Mouse (Mus musculus): ENCODE data around the gene Hist1h2bn. TPM values are rescaled to one million over a fixed set of nuclear protein-coding genes. Genes with fewer than 3 reads are reported as not detected.

Gene Hist1h2bn
- total and polyA plus RNA-seq, 3 experiments = 5.6 to 1,714 TPM; not detected in 1

Other genes with a start within 250 kb of the Hist1h2bn start
- 3.2 and 3.9 TPM in 2 replicates for gene Zkscan8, start 223.0 kb upstream of the Hist1h2bn start, total RNA-seq (2012; rRNA removed)
- 1 to 10 TPM in 1 of 2 experiments, not detected in 1; 3.4 TPM for gene Zkscan8, start 223.0 kb upstream of the Hist1h2bn start, polyA plus RNA-seq (2012; ENCODE audit: insufficient read depth in 1 of 2, insufficient read length in 2 of 2, low read depth in 1 of 2, low replicate concordance in 2 of 2, missing spikeins in 1 of 2)
- not detected in 2 replicates for gene Olfr1366, start 211.3 kb upstream of the Hist1h2bn start, total RNA-seq (2012; rRNA removed)
- gene Olfr1366, start 211.3 kb upstream of the Hist1h2bn start, polyA plus RNA-seq (2012; ENCODE audit: insufficient read depth in 1 of 2, insufficient read length in 2 of 2, low read depth in 1 of 2, low replicate concordance in 2 of 2, missing spikeins in 1 of 2) = under 1 TPM in 1 of 2 experiments, not detected in 1; 0.04 TPM
- gene Olfr1535, start 194.2 kb upstream of the Hist1h2bn start, total RNA-seq (2012; rRNA removed) = not detected in 2 replicates
- gene Olfr1535, start 194.2 kb upstream of the Hist1h2bn start, polyA plus RNA-seq (2012; ENCODE audit: insufficient read depth in 1 of 2, insufficient read length in 2 of 2, low read depth in 1 of 2, low replicate concordance in 2 of 2, missing spikeins in 1 of 2) = not detected
- gene Olfr1364, start 172.4 kb upstream of the Hist1h2bn start, total RNA-seq (2012; rRNA removed) = not detected in 2 replicates
- not detected for gene Olfr1364, start 172.4 kb upstream of the Hist1h2bn start, polyA plus RNA-seq (2012; ENCODE audit: insufficient read depth in 1 of 2, insufficient read length in 2 of 2, low read depth in 1 of 2, low replicate concordance in 2 of 2, missing spikeins in 1 of 2)
- not detected in 2 replicates for gene Olfr1362, start 140.1 kb upstream of the Hist1h2bn start, total RNA-seq (2012; rRNA removed)
- gene Olfr1362, start 140.1 kb upstream of the Hist1h2bn start, polyA plus RNA-seq (2012; ENCODE audit: insufficient read depth in 1 of 2, insufficient read length in 2 of 2, low read depth in 1 of 2, low replicate concordance in 2 of 2, missing spikeins in 1 of 2) = not detected
- 0.10 and 0.12 TPM in 2 replicates for gene Olfr11, start 111.6 kb upstream of the Hist1h2bn start, total RNA-seq (2012; rRNA removed)
- gene Olfr11, start 111.6 kb upstream of the Hist1h2bn start, polyA plus RNA-seq (2012; ENCODE audit: insufficient read depth in 1 of 2, insufficient read length in 2 of 2, low read depth in 1 of 2, low replicate concordance in 2 of 2, missing spikeins in 1 of 2) = under 1 TPM in 1 of 2 experiments, not detected in 1; 0.19 TPM
- not detected in 2 replicates for gene Olfr1361, start 90.7 kb upstream of the Hist1h2bn start, total RNA-seq (2012; rRNA removed)
- not detected for gene Olfr1361, start 90.7 kb upstream of the Hist1h2bn start, polyA plus RNA-seq (2012; ENCODE audit: insufficient read depth in 1 of 2, insufficient read length in 2 of 2, low read depth in 1 of 2, low replicate concordance in 2 of 2, missing spikeins in 1 of 2)
- gene Olfr1360, start 76.7 kb upstream of the Hist1h2bn start, total RNA-seq (2012; rRNA removed) = not detected in 2 replicates
- gene Olfr1360, start 76.7 kb upstream of the Hist1h2bn start, polyA plus RNA-seq (2012; ENCODE audit: insufficient read depth in 1 of 2, insufficient read length in 2 of 2, low read depth in 1 of 2, low replicate concordance in 2 of 2, missing spikeins in 1 of 2) = not detected
- not detected in 2 replicates for gene Olfr1359, start 56.0 kb upstream of the Hist1h2bn start, total RNA-seq (2012; rRNA removed)
- gene Olfr1359, start 56.0 kb upstream of the Hist1h2bn start, polyA plus RNA-seq (2012; ENCODE audit: insufficient read depth in 1 of 2, insufficient read length in 2 of 2, low read depth in 1 of 2, low replicate concordance in 2 of 2, missing spikeins in 1 of 2) = not detected
- gene Hist1h2bl, start 38.0 kb upstream of the Hist1h2bn start, total RNA-seq (2012; rRNA removed) = 2,215 and 3,073 TPM in 2 replicates
- gene Hist1h2bl, start 38.0 kb upstream of the Hist1h2bn start, polyA plus RNA-seq (2012; ENCODE audit: insufficient read depth in 1 of 2, insufficient read length in 2 of 2, low read depth in 1 of 2, low replicate concordance in 2 of 2, missing spikeins in 1 of 2) = 1 to 10 TPM in 1 of 2 experiments, not detected in 1; 6.7 TPM
- gene Hist1h2ai, start 37.7 kb upstream of the Hist1h2bn start, total RNA-seq (2012; rRNA removed) = 1,435 and 1,802 TPM in 2 replicates
- gene Hist1h2ai, start 37.7 kb upstream of the Hist1h2bn start, polyA plus RNA-seq (2012; ENCODE audit: insufficient read depth in 1 of 2, insufficient read length in 2 of 2, low read depth in 1 of 2, low replicate concordance in 2 of 2, missing spikeins in 1 of 2) = 1 to 10 TPM in 1 of 2 experiments, not detected in 1; 8.2 TPM
- gene Hist1h3h, start 36.5 kb upstream of the Hist1h2bn start, total RNA-seq (2012; rRNA removed) = 3,336 and 3,710 TPM in 2 replicates
- 10 to 100 TPM in 1 of 2 experiments, not detected in 1; 18.4 TPM for gene Hist1h3h, start 36.5 kb upstream of the Hist1h2bn start, polyA plus RNA-seq (2012; ENCODE audit: insufficient read depth in 1 of 2, insufficient read length in 2 of 2, low read depth in 1 of 2, low replicate concordance in 2 of 2, missing spikeins in 1 of 2)
- 1,196 and 2,041 TPM in 2 replicates for gene Hist1h2bm, start 32.1 kb upstream of the Hist1h2bn start, total RNA-seq (2012; rRNA removed)
- 1 to 10 TPM in 1 of 2 experiments, not detected in 1; 1.7 TPM for gene Hist1h2bm, start 32.1 kb upstream of the Hist1h2bn start, polyA plus RNA-seq (2012; ENCODE audit: insufficient read depth in 1 of 2, insufficient read length in 2 of 2, low read depth in 1 of 2, low replicate concordance in 2 of 2, missing spikeins in 1 of 2)
- 947 and 1,094 TPM in 2 replicates for gene Hist1h4j, start 19.1 kb upstream of the Hist1h2bn start, total RNA-seq (2012; rRNA removed)
- gene Hist1h4j, start 19.1 kb upstream of the Hist1h2bn start, polyA plus RNA-seq (2012; ENCODE audit: insufficient read depth in 1 of 2, insufficient read length in 2 of 2, low read depth in 1 of 2, low replicate concordance in 2 of 2, missing spikeins in 1 of 2) = 1 to 10 TPM in 1 of 2 experiments, not detected in 1; 2.7 TPM
- gene Hist1h4k, start 3.6 kb upstream of the Hist1h2bn start, total RNA-seq (2012; rRNA removed) = 3,283 and 3,531 TPM in 2 replicates
- gene Hist1h4k, start 3.6 kb upstream of the Hist1h2bn start, polyA plus RNA-seq (2012; ENCODE audit: insufficient read depth in 1 of 2, insufficient read length in 2 of 2, low read depth in 1 of 2, low replicate concordance in 2 of 2, missing spikeins in 1 of 2) = 10 to 100 TPM in 1 of 2 experiments, not detected in 1; 19.1 TPM
- 1,127 and 1,310 TPM in 2 replicates for gene Hist1h2ak, start 296 bp upstream of the Hist1h2bn start, total RNA-seq (2012; rRNA removed)
- gene Hist1h2ak, start 296 bp upstream of the Hist1h2bn start, polyA plus RNA-seq (2012; ENCODE audit: insufficient read depth in 1 of 2, insufficient read length in 2 of 2, low read depth in 1 of 2, low replicate concordance in 2 of 2, missing spikeins in 1 of 2) = 10 to 100 TPM in 1 of 2 experiments, not detected in 1; 10.6 TPM
- gene Hist1h1b, start 26.5 kb downstream of the Hist1h2bn start, total RNA-seq (2012; rRNA removed) = 1,140 and 1,462 TPM in 2 replicates
- 1 to 10 TPM in 1 of 2 experiments, not detected in 1; 2.9 TPM for gene Hist1h1b, start 26.5 kb downstream of the Hist1h2bn start, polyA plus RNA-seq (2012; ENCODE audit: insufficient read depth in 1 of 2, insufficient read length in 2 of 2, low read depth in 1 of 2, low replicate concordance in 2 of 2, missing spikeins in 1 of 2)
- 1,321 and 1,539 TPM in 2 replicates for gene Hist1h3i, start 29.2 kb downstream of the Hist1h2bn start, total RNA-seq (2012; rRNA removed)
- gene Hist1h3i, start 29.2 kb downstream of the Hist1h2bn start, polyA plus RNA-seq (2012; ENCODE audit: insufficient read depth in 1 of 2, insufficient read length in 2 of 2, low read depth in 1 of 2, low replicate concordance in 2 of 2, missing spikeins in 1 of 2) = 10 to 100 TPM in 1 of 2 experiments, not detected in 1; 18.1 TPM
- 1,204 and 1,752 TPM in 2 replicates for gene Hist1h2an, start 33.1 kb downstream of the Hist1h2bn start, total RNA-seq (2012; rRNA removed)
- 1,000 to 10,000 TPM in 1 of 2 experiments, 1 to 10 TPM in 1; 8.6 to 1,740 TPM for gene Hist1h2an, start 33.1 kb downstream of the Hist1h2bn start, polyA plus RNA-seq (2012; ENCODE audit: insufficient read depth in 1 of 2, insufficient read length in 2 of 2, low read depth in 1 of 2, low replicate concordance in 2 of 2, missing spikeins in 1 of 2)
- gene Hist1h2bp, start 33.3 kb downstream of the Hist1h2bn start, total RNA-seq (2012; rRNA removed) = 512 and 814 TPM in 2 replicates
- 1 to 10 TPM in 1 of 2 experiments, not detected in 1; 3.0 TPM for gene Hist1h2bp, start 33.3 kb downstream of the Hist1h2bn start, polyA plus RNA-seq (2012; ENCODE audit: insufficient read depth in 1 of 2, insufficient read length in 2 of 2, low read depth in 1 of 2, low replicate concordance in 2 of 2, missing spikeins in 1 of 2)
- 2,195 and 3,125 TPM in 2 replicates for gene Hist1h2bq, start 56.1 kb downstream of the Hist1h2bn start, total RNA-seq (2012; rRNA removed)
- gene Hist1h2bq, start 56.1 kb downstream of the Hist1h2bn start, polyA plus RNA-seq (2012; ENCODE audit: insufficient read depth in 1 of 2, insufficient read length in 2 of 2, low read depth in 1 of 2, low replicate concordance in 2 of 2, missing spikeins in 1 of 2) = 1 to 10 TPM in 1 of 2 experiments, not detected in 1; 6.2 TPM
- 1.6 TPM in 1 of 2 replicates, not detected in the other for gene Hist1h2ao, start 56.3 kb downstream of the Hist1h2bn start, total RNA-seq (2012; rRNA removed)
- 1,000 to 10,000 TPM in 1 of 2 experiments, not detected in 1; 1,152 TPM for gene Hist1h2ao, start 56.3 kb downstream of the Hist1h2bn start, polyA plus RNA-seq (2012; ENCODE audit: insufficient read depth in 1 of 2, insufficient read length in 2 of 2, low read depth in 1 of 2, low replicate concordance in 2 of 2, missing spikeins in 1 of 2)
- gene Hist1h4m, start 57.6 kb downstream of the Hist1h2bn start, total RNA-seq (2012; rRNA removed) = 28.0 and 49.2 TPM in 2 replicates
- 10 to 100 TPM in 1 of 2 experiments, not detected in 1; 27.5 TPM for gene Hist1h4m, start 57.6 kb downstream of the Hist1h2bn start, polyA plus RNA-seq (2012; ENCODE audit: insufficient read depth in 1 of 2, insufficient read length in 2 of 2, low read depth in 1 of 2, low replicate concordance in 2 of 2, missing spikeins in 1 of 2)
- gene Hist1h4n, start 78.1 kb downstream of the Hist1h2bn start, total RNA-seq (2012; rRNA removed) = 9,853 and 10,418 TPM in 2 replicates
- 1 to 10 TPM in 1 of 2 experiments, not detected in 1; 9.0 TPM for gene Hist1h4n, start 78.1 kb downstream of the Hist1h2bn start, polyA plus RNA-seq (2012; ENCODE audit: insufficient read depth in 1 of 2, insufficient read length in 2 of 2, low read depth in 1 of 2, low replicate concordance in 2 of 2, missing spikeins in 1 of 2)
- 3,706 and 4,747 TPM in 2 replicates for gene Hist1h2ap, start 79.4 kb downstream of the Hist1h2bn start, total RNA-seq (2012; rRNA removed)
- 100 to 1,000 TPM in 1 of 2 experiments, not detected in 1; 727 TPM for gene Hist1h2ap, start 79.4 kb downstream of the Hist1h2bn start, polyA plus RNA-seq (2012; ENCODE audit: insufficient read depth in 1 of 2, insufficient read length in 2 of 2, low read depth in 1 of 2, low replicate concordance in 2 of 2, missing spikeins in 1 of 2)
- 2,013 and 2,821 TPM in 2 replicates for gene Hist1h2br, start 79.6 kb downstream of the Hist1h2bn start, total RNA-seq (2012; rRNA removed)
- 1 to 10 TPM in 1 of 2 experiments, not detected in 1; 6.0 TPM for gene Hist1h2br, start 79.6 kb downstream of the Hist1h2bn start, polyA plus RNA-seq (2012; ENCODE audit: insufficient read depth in 1 of 2, insufficient read length in 2 of 2, low read depth in 1 of 2, low replicate concordance in 2 of 2, missing spikeins in 1 of 2)
- gene Zfp184, start 191.0 kb downstream of the Hist1h2bn start, total RNA-seq (2012; rRNA removed) = 0.42 and 0.52 TPM in 2 replicates
- 1 to 10 TPM in 1 of 2 experiments, not detected in 1; 1.0 TPM for gene Zfp184, start 191.0 kb downstream of the Hist1h2bn start, polyA plus RNA-seq (2012; ENCODE audit: insufficient read depth in 1 of 2, insufficient read length in 2 of 2, low read depth in 1 of 2, low replicate concordance in 2 of 2, missing spikeins in 1 of 2)
- not detected in 2 replicates for gene Pom121l2, start 227.1 kb downstream of the Hist1h2bn start, total RNA-seq (2012; rRNA removed)
- not detected for gene Pom121l2, start 227.1 kb downstream of the Hist1h2bn start, polyA plus RNA-seq (2012; ENCODE audit: insufficient read depth in 1 of 2, insufficient read length in 2 of 2, low read depth in 1 of 2, low replicate concordance in 2 of 2, missing spikeins in 1 of 2)

Measured in MEL (cell line).